Mouse (Mus musculus): ENCODE data around the gene Wnt10a.

GRCm38 (mm10) chr1:74770727-74771466 lies 20.4 kb upstream of the Wnt10a start:
- TF ChIP-seq MAFK (IDR thresholded peaks at IDR 0.05; ENCODE audit: insufficient read depth, low read depth, low read length) (no peak), CHD2 (IDR thresholded peaks at IDR 0.05; ENCODE audit: low read depth, low read length) (no peak)

Measured in ES-E14 (cell line).